Mouse (Mus musculus) testis, postnatal 10 days (tissue): ENCODE measurements at regions not wholly inside any gene's neighbourhood (a gene's known extent, or its start where the extent isn't known, plus 50 kb on each side); places are given as distances from the start of the nearest gene placed in this dataset.

Experiments used
- DNase-seq: peaks from one replicate; pipeline ENCODE4 v3.0.0; 2021; ENCODE audit warnings: low spot score

DNA sequence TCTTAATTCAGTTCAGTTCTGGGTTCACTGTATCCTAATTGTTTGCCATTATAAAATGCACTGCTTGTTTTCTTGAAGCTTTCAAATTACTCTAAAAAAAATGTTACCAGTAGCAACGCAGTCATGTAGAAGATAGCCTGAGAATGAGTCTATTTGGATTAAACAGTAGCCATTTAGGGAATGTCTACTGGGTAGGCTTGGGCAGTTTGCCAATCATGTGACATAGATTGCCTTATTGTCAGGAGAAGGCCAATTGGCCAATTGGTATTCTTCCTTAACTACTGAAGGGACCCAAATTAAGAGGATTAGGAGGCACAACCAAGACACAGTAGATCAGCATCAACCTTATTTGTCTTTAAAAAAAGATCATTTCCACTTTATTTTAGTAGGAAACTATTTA, 379.7 kb downstream of the Samd5 start:
- no peak for DNase-seq

- no peak for DNase-seq
These were observed 380.4 kb downstream of the Samd5 start for GRCm38 (mm10) chr10:9294620-9295019.

- DNase-seq = no peak
These were observed 383.4 kb downstream of the Samd5 start for GRCm38 (mm10) chr10:9291456-9292146.

- no peak for DNase-seq
These were observed 387.1 kb upstream of the Sash1 start for GRCm38 (mm10) chr10:9272940-9273339.

DNA sequence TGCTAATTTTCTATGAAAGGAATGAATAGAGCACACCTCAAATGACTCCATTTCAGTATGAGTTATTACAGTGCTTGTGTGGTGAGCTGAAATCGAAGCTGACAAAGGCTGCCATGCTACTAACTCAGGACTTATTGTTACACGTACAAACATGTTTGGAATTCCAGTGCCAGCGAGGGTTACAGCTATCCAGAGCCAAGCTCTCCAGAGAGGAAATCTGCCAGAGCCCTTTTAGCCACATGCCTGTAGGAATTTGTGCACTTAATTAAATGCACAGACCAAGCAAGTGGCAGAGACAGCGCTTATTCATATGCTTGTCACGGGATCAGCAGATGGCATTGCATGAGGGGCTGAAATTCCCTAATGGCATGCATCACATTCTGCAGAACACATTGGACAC, 386.4 kb upstream of the Sash1 start:
- DNase-seq = no peak

DNA sequence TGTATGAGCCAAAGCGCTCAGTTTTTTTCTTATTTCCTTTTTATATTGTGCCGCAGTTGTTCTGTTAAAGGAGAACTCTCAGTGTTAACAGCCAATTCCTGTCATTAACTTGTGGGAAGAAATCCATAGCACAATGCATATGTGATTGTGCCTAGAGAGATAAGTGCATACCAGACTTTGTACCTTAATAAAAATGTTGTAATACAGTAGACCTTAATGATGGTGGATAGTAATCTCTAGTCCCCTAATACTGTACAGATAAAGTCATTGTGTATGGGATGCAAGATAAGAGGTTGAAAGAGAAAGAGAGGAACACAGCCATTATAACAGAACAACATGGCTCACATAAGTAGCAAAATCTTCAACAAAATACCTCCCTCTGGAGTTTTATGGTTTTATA, 379.7 kb upstream of the Sash1 start:
- no peak for DNase-seq

- no peak for DNase-seq
These were observed 378.6 kb upstream of the Sash1 start for GRCm38 (mm10) chr10:9264309-9265000.

DNA sequence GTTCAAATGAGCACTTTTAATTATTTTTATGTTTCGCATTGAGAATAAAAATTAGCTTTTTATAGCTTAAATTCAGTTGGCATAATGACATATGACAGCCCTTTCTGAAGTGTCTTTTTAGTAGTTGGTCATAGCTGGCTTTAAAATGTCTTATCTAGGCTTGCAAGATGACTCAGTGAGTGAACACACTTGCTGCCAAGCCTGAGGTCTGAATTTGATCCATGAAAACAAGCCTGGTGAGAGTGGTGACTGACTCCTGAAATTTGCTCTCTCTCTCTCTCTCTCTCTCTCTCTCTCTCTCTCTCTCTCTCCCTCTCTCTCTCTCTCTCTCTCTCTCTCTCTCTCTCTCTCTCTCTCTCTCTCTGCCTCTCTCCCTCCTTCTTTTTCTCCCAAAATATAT, 372.8 kb upstream of the Sash1 start:
- DNase-seq = no peak

DNA sequence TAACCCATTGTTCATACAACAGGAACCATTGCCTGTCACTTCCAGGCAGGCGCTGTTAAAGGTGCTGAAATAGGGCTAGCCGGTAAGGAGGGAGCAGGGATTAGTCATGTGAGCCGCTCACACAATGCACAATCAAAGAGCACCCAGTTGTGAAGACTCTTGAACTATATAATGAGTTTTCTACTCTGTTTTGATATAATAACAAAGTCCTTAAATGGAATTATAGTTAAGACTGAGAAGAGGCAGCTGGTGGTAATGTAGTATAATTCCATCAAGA, 367.0 kb upstream of the Sash1 start:
- DNase-seq = no peak

DNA sequence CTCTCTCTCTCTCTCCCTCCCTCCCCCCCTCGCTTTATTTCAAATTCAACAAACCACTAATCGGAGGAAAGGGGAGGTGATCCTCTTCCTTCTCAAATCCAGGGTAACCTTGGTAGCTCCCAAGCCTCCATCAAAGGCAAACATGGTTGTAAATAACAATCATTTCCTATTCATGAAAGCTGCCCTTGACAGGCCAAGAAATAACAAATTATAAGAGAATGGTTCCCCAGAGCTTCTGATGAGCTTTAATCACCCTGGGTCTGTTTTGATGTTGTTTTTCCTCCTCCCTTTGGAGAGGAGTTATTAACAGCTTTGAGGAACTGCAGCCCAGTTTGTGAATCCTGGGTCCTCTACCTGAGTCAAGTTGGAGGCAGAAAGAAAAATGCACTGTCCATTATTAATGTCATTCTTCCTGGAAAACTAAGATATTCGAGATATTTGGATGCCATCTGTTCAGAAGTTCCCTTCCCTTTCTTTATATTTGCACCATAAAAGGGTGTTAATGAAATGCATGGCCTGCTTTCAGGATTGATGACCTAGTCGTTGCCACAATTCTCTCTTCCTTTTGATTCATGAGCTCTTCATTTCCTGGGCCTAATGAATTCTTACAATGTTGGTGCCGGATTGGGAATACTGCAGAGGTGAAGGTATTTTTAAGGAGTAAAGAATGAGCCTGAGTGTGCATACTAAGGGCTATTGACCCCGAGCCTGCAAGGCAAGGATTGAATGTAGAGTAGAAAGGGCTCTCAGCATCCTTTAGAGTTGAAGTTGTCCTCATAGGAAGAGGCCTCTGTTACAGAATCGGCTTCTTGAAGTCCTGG, 366.5 kb upstream of the Sash1 start:
- no peak for DNase-seq

DNA sequence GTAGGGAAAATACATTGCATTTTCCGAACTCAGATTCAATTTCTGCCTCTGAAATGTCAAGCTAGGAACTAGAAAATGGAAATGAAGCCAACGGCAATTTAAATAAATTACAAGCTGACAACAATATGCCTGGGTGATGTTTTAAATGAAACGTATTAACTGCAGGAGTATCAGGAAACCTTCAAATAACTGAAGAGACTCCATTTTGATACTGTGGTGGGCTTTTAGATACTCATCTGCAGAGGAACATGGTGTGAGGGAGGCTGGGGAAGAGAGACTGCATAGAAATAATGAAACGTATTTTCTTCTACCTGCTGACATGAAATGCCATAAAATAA, 357.4 kb upstream of the Sash1 start:
- no peak for DNase-seq

GRCm38 (mm10) chr10:9242596-9243280, 356.9 kb upstream of the Sash1 start:
- DNase-seq = no peak

DNA sequence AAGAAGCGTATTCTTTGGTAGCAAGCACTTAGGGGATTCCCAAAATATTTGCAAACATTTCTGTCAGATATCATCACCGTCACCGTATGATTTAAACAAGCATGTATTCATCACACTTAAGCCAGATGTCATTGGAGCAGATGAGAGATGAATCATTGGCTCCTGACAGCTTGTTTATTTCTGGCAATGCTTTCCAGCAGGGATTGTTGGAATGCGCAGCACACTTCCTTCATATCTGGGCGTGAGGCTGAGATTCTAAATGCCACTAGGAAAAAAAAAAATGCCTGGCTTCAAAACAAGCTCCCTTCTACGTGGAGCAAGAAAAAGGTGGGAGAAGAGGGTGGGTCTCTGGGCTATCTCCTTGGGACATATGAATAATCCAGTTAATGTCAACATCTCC, 354.1 kb upstream of the Sash1 start:
- DNase-seq = no peak

- no peak for DNase-seq
These were observed 345.9 kb upstream of the Sash1 start for GRCm38 (mm10) chr10:9231751-9232150.

DNA sequence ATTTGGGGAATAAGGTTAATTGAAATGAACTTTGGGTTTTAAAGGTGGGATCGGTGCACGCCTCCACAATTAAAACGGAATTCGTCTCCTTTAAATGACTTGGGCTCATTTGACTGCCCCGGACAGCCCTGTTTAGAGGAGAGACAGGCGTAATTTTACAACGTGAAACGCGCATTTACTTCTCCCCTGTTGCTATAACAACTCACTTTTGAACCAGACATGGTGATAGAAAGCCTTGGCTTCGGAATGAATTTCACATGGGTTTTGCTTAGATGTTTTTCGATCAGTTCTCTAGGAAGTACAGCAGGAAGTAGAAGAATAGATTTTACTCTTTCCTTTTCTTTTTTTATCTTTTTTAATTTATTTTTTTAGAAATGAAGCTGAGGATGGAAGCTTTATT, 343.2 kb upstream of the Sash1 start:
- DNase-seq = no peak

DNA sequence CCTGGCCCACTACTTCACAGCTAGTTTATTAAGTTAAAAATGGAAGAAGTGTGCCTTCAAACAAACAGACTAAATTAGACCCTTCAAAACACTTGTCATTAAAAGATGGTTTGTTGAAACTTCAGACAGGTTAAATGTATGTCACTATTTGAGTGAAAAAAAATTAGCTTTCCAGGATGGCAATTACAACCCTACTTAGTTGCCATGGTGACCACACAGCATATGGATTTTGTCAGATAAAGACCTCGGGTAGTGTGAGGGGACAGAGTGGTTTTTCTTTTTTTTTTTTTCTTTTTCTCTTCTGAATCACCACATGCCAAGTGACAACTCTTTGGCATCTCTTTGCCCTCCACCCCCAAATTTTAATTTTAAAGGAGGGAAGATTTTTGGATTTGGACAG, 341.5 kb upstream of the Sash1 start:
- no peak for DNase-seq

DNA sequence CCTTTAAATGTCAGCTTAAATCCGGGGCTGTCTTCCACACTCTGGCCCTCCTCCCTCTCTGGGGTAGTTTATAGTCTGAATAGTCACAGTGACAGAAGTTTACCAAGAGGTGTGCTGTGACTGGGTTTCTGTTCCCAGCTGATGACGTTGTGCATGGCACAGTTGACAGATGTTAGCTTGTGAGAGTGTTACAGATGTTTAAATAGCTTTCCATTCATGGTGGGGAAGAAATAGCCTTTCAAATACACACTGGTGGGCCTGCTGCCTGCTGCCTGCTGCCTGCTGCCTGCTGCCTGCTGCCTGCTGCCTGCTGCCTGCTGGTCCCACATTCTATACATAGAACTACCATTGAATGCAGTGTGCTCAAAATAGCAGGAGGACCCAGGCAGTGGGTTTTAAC, 324.8 kb upstream of the Sash1 start:
- DNase-seq = no peak

DNA sequence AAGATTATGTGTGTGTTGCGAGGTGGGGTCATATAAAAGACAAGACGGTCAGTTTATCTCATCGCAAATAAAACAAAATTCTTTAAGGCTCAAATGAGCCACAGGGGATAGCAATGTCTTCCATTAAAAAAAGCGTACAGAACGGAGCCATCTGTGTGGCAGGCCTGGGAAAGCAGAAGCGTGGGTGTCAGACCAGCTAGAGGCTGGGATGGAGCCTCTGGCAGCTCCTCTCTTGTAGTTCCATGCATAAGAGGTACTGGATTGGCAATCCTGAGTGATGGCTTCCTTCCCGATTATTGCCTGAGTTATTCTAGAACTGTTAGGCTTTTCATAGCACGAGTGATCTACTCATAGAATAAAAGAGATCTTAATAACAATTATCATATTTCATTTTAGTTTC, 318.2 kb upstream of the Sash1 start:
- DNase-seq = no peak

GRCm38 (mm10) chr10:9203323-9203722, 317.5 kb upstream of the Sash1 start:
- DNase-seq = no peak

- no peak for DNase-seq
These were observed 317.1 kb upstream of the Sash1 start for GRCm38 (mm10) chr10:9202922-9203321.

- DNase-seq = no peak
These were observed 289.1 kb upstream of the Sash1 start for GRCm38 (mm10) chr10:9174997-9175396.

- no peak for DNase-seq
These were observed 287.6 kb upstream of the Sash1 start for GRCm38 (mm10) chr10:9173509-9173908.

DNA sequence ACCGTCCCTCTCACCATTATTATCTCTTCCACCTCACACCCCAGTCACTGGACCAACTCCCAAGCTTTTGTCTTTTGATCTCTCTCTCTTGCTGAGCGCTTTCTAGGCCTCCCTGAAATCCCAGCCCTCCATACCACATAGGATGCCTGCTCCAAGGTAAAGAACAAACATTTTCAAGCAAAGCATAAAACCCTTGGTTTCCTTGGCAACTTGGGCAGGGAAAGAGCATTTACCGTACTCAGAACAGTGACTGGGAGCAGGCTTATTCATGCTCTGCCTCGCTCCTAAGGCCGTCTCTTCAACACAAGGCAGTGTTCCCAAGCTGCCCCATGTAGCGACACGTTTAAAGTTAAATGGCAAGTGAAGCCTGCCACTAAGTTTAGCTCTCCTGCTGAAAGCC, 282.9 kb upstream of the Sash1 start:
- DNase-seq = no peak
